Mouse (Mus musculus) ES-E14 (cell line): ENCODE measurements at regions not wholly inside any gene's neighbourhood (a gene's known extent, or its start where the extent isn't known, plus 50 kb on each side); places are given as distances from the start of the nearest gene placed in this dataset.

ENCODE experiments used
- CHD2 ChIP-seq: IDR thresholded peaks from 2 replicates; pipeline ENCODE4 v1.6.1; 2014; ENCODE audit warnings: mild to moderate bottlenecking, low read depth, low read length, inconsistent platforms
- HCFC1 ChIP-seq: IDR thresholded peaks from 2 replicates; pipeline ENCODE4 v1.6.1; 2012; ENCODE audit warnings: low read length, inconsistent platforms, borderline replicate concordance; ENCODE audit not compliant: insufficient read depth
- MAFK ChIP-seq: IDR thresholded peaks from 2 replicates; pipeline ENCODE4 v1.6.1; 2014; ENCODE audit warnings: mild to moderate bottlenecking, low read depth, low read length, inconsistent platforms; ENCODE audit not compliant: insufficient read depth
- ZC3H11A ChIP-seq: IDR thresholded peaks from 2 replicates; pipeline ENCODE4 v1.6.1; 2012; ENCODE audit warnings: low read depth, mild to moderate bottlenecking, inconsistent platforms, low read length, borderline replicate concordance
- ZNF384 ChIP-seq: IDR thresholded peaks from 2 replicates; pipeline ENCODE4 v1.6.1; 2012; ENCODE audit warnings: low read depth, low read length, inconsistent platforms

- TF ChIP-seq ZC3H11A (no peak), CHD2 (no peak), ZNF384 (no peak), HCFC1 (no peak), MAFK (no peak)
Measured at GRCm38 (mm10) chr8:89903346-89903745, 444.8 kb downstream of the Tox3 start.
